Comparison of ENCODE assay signal across 8 mouse cellular contexts in genomic region chr6:114930646-114931045, GRCm38 (mm10). TPM values are rescaled to one million over a fixed set of nuclear protein-coding genes. Genes with fewer than 3 reads are reported as not detected.
DNase-seq lines count a peak whose midpoint lies in the region; ATAC-seq and TF ChIP-seq lines count a peak whose summit lies in the region.

No protein-coding gene starts in this region.

- no peaks in the 10 kb centered on the region for H3K27me3 ChIP-seq in forebrain, embryonic 16.5 days (replicated peaks; ENCODE audit: control insufficient read depth, insufficient read depth, low read length)
- no peaks in the 10 kb centered on the region for H3K27me3 ChIP-seq in forebrain, embryonic 11.5 days (ENCODE audit: control insufficient read depth, insufficient read depth, low read length)
- H3K27me3 ChIP-seq in liver, adult 2 months (ENCODE audit: control insufficient read depth, insufficient read depth, low read length) = no peaks in the 10 kb centered on the region
- H3K27me3 ChIP-seq in liver, embryonic 12.5 days (replicated peaks) = peaks cover 6% of the 10 kb centered on the region; the same call in 1 of the 2 replicates
- H3K27me3 ChIP-seq in embryonic facial prominence, embryonic 15.5 days = no peaks in the 10 kb centered on the region
- no peaks in the 10 kb centered on the region for H3K27me3 ChIP-seq in limb, embryonic 14.5 days (ENCODE audit: control insufficient read depth, insufficient read depth, low read length)

- ATAC-seq in forebrain, embryonic 16.5 days = no peak
- ATAC-seq in forebrain, embryonic 11.5 days (replicated peaks; ENCODE audit: low FRiP score) = no peak
- no peak for ATAC-seq in liver, embryonic 12.5 days
- ATAC-seq in embryonic facial prominence, embryonic 15.5 days (ENCODE audit: insufficient number of reproducible peaks, low FRiP score, low TSS enrichment, low read depth) = no peak
- no peak for ATAC-seq in limb, embryonic 14.5 days (ENCODE audit: low FRiP score, low read depth)

- no peak overlapping the region for H3K4me3 ChIP-seq in forebrain, embryonic 16.5 days (replicated peaks; ENCODE audit: low read length)
- H3K4me3 ChIP-seq in forebrain, embryonic 11.5 days (ENCODE audit: low read depth, low read length) = no peak overlapping the region
- no peak overlapping the region for H3K4me3 ChIP-seq in liver, adult 2 months (ENCODE audit: insufficient read depth, low read depth, low read length)
- H3K4me3 ChIP-seq in liver, embryonic 12.5 days = no peak overlapping the region
- H3K4me3 ChIP-seq in embryonic facial prominence, embryonic 15.5 days (replicated peaks) = no peak overlapping the region
- H3K4me3 ChIP-seq in limb, embryonic 14.5 days (replicated peaks; ENCODE audit: low read length) = no peak overlapping the region
- H3K4me3 ChIP-seq in lung, adult 2 months (replicated peaks; ENCODE audit: extremely low read depth, low read depth, low read length) = no peak overlapping the region

- no peak for DNase-seq in forebrain, embryonic 11.5 days (ENCODE audit: low spot score)
- DNase-seq in liver, adult 2 months (ENCODE audit: extremely low read depth, low read depth, low spot score) = peak; percentile 96
- DNase-seq in limb, embryonic 14.5 days (ENCODE audit: low spot score) = no peak
- DNase-seq in spleen, postnatal 10 days (ENCODE audit: low spot score in 2 of 2) = no peak
- no peak for DNase-seq in lung, adult 2 months

- no peak overlapping the region for H3K27ac ChIP-seq in forebrain, embryonic 16.5 days (ENCODE audit: low read length)
- H3K27ac ChIP-seq in forebrain, embryonic 11.5 days (ENCODE audit: low read depth, low read length) = no peak overlapping the region
- H3K27ac ChIP-seq in liver, adult 2 months (replicated peaks; ENCODE audit: insufficient read depth, low read depth, low read length) = peak overlapping the region; percentile 96
- H3K27ac ChIP-seq in liver, embryonic 12.5 days = no peak overlapping the region
- peak overlapping the region; percentile 83 for H3K27ac ChIP-seq in embryonic facial prominence, embryonic 15.5 days (replicated peaks)
- H3K27ac ChIP-seq in limb, embryonic 14.5 days (replicated peaks; ENCODE audit: low read depth, low read length) = no peak overlapping the region

- TF ChIP-seq CTCF in liver, adult 2 months (IDR thresholded peaks at IDR 0.05; ENCODE audit: low read depth, low read length) = no peak
- no peak for TF ChIP-seq CTCF in lung, adult 2 months (IDR thresholded peaks at IDR 0.05; ENCODE audit: insufficient read depth, low read length)

- peaks cover 3% of the 10 kb centered on the region; the same call in 1 of the 2 replicates for H3K9me3 ChIP-seq in forebrain, embryonic 16.5 days (ENCODE audit: control insufficient read depth, low read length)
- 0 out of 2 replicates have a peak, but pooled peaks cover 4% of the 10 kb centered on the region for H3K9me3 ChIP-seq in forebrain, embryonic 11.5 days (ENCODE audit: control insufficient read depth, low read length)
- 0 out of 2 replicates have a peak, but pooled peaks cover 6% of the 10 kb centered on the region for H3K9me3 ChIP-seq in liver, embryonic 12.5 days (replicated peaks)
- peaks cover 5% of the 10 kb centered on the region; the same call in 1 of the 2 replicates for H3K9me3 ChIP-seq in embryonic facial prominence, embryonic 15.5 days (replicated peaks)
- no peaks in the 10 kb centered on the region for H3K9me3 ChIP-seq in limb, embryonic 14.5 days (ENCODE audit: control insufficient read depth, low read length)

- H3K4me1 ChIP-seq in forebrain, embryonic 16.5 days (replicated peaks; ENCODE audit: control insufficient read depth, insufficient read depth, low read length) = peaks cover 27% of the 10 kb centered on the region
- peaks cover 6% of the 10 kb centered on the region; the same call in 1 of the 2 replicates for H3K4me1 ChIP-seq in forebrain, embryonic 11.5 days (replicated peaks; ENCODE audit: control insufficient read depth, insufficient read depth, low read length)
- peaks cover 21% of the 10 kb centered on the region for H3K4me1 ChIP-seq in liver, adult 2 months (ENCODE audit: control insufficient read depth, insufficient read depth, low read length)
- H3K4me1 ChIP-seq in liver, embryonic 12.5 days = peaks cover 4% of the 10 kb centered on the region; the same call in 1 of the 2 replicates
- H3K4me1 ChIP-seq in embryonic facial prominence, embryonic 15.5 days = peaks cover 42% of the 10 kb centered on the region
- peaks cover 33% of the 10 kb centered on the region for H3K4me1 ChIP-seq in limb, embryonic 14.5 days (ENCODE audit: control insufficient read depth, insufficient read depth, low read length)
- H3K4me1 ChIP-seq in lung, adult 2 months (ENCODE audit: control insufficient read depth, insufficient read depth, low read length) = peaks cover 10% of the 10 kb centered on the region

- H3K36me3 ChIP-seq in forebrain, embryonic 16.5 days (ENCODE audit: control insufficient read depth, insufficient read depth) = no peaks in the 10 kb centered on the region
- H3K36me3 ChIP-seq in forebrain, embryonic 11.5 days (ENCODE audit: control insufficient read depth, insufficient read depth, low read length) = no peaks in the 10 kb centered on the region
- no peaks in the 10 kb centered on the region for H3K36me3 ChIP-seq in liver, adult 2 months (ENCODE audit: control insufficient read depth, insufficient read depth, low read length)
- no peaks in the 10 kb centered on the region for H3K36me3 ChIP-seq in liver, embryonic 12.5 days
- H3K36me3 ChIP-seq in embryonic facial prominence, embryonic 15.5 days = 0 out of 2 replicates have a peak, but pooled peaks cover 3% of the 10 kb centered on the region
- no peaks in the 10 kb centered on the region for H3K36me3 ChIP-seq in limb, embryonic 14.5 days (ENCODE audit: control insufficient read depth, insufficient read depth, low read length)

- WGBS in forebrain, embryonic 16.5 days = 79% methylated on average over 8 of the region's 8 CpGs
- WGBS in forebrain, embryonic 11.5 days = 91% methylated on average over 8 of the region's 8 CpGs
- 35% methylated on average over 8 of the region's 8 CpGs for WGBS in liver, adult 2 months
- WGBS in liver, embryonic 12.5 days (ENCODE audit: insufficient replicate concordance) = 77% methylated on average over 8 of the region's 8 CpGs
- WGBS in embryonic facial prominence, embryonic 15.5 days = 81% methylated on average over 8 of the region's 8 CpGs
- 82% methylated on average over 8 of the region's 8 CpGs for WGBS in limb, embryonic 14.5 days
- WGBS in lung, adult 2 months = 83% methylated on average over 8 of the region's 8 CpGs

- H3K79me2 ChIP-seq in liver, adult 2 months (ENCODE audit: control insufficient read depth, insufficient read depth, low read length) = peaks cover 22% of the 10 kb centered on the region; the same call in 1 of the 2 replicates

- H3K9ac ChIP-seq in forebrain, embryonic 16.5 days (replicated peaks; ENCODE audit: low read depth, low read length) = no peak overlapping the region
- H3K9ac ChIP-seq in forebrain, embryonic 11.5 days (ENCODE audit: low read length) = no peak overlapping the region
- H3K9ac ChIP-seq in liver, adult 2 months (ENCODE audit: low read depth, low read length) = peak overlapping the region; percentile 66
- no peak overlapping the region for H3K9ac ChIP-seq in liver, embryonic 12.5 days
- no peak overlapping the region for H3K9ac ChIP-seq in embryonic facial prominence, embryonic 15.5 days
- 0 out of 2 replicates have a peak overlapping the region, but pooled peaks have one; percentile 9 for H3K9ac ChIP-seq in limb, embryonic 14.5 days (ENCODE audit: low read depth, low read length, severe bottlenecking)

- no peak for TF ChIP-seq POLR2A in liver, adult 2 months (IDR thresholded peaks at IDR 0.05; ENCODE audit: extremely low read depth, insufficient read depth, low read length)
- TF ChIP-seq POLR2A in limb, embryonic 14.5 days (IDR thresholded peaks at IDR 0.05; ENCODE audit: borderline replicate concordance, extremely low read depth, insufficient read depth, insufficient read length) = no peak
- no peak for TF ChIP-seq POLR2A in lung, adult 2 months (IDR thresholded peaks at IDR 0.05; ENCODE audit: borderline replicate concordance, extremely low read depth, low read depth, low read length)

- H3K4me2 ChIP-seq in forebrain, embryonic 16.5 days (ENCODE audit: low read length) = peak overlapping the region; percentile 46; the same call in 1 of the 2 replicates
- no peak overlapping the region for H3K4me2 ChIP-seq in forebrain, embryonic 11.5 days (ENCODE audit: low read depth, low read length, severe bottlenecking)
- no peak overlapping the region for H3K4me2 ChIP-seq in liver, embryonic 12.5 days
- H3K4me2 ChIP-seq in embryonic facial prominence, embryonic 15.5 days (replicated peaks) = no peak overlapping the region
- H3K4me2 ChIP-seq in limb, embryonic 14.5 days (replicated peaks; ENCODE audit: low read depth, low read length, severe bottlenecking) = 0 out of 2 replicates have a peak overlapping the region, but pooled peaks have one; percentile 41

RNA-seq across cellular contexts. Expression of gene Vgll4, which starts 39.1 kb away (rescaled TPM):
- 74.3 and 79.0 TPM in 2 replicates for polyA plus RNA-seq in forebrain, embryonic 16.5 days (2015; fragmentation: Nextera tagmentation; extraction: Ambion mirVana)
- polyA plus RNA-seq in forebrain, embryonic 11.5 days (2014; fragmentation: Nextera tagmentation; extraction: Ambion mirVana) = 72.0 and 73.1 TPM in 2 replicates
- total RNA-seq in liver, adult 2 months (2014; rRNA removed) = 24.3 and 31.0 TPM in 2 replicates
- 32.1 and 44.5 TPM in 2 replicates for polyA plus RNA-seq in liver, adult 2 months (2012; rRNA removed)
- polyA plus RNA-seq in liver, embryonic 12.5 days (2016; fragmentation: Nextera tagmentation; extraction: Ambion mirVana) = 19.3 and 20.6 TPM in 2 replicates
- 141 and 143 TPM in 2 replicates for polyA plus RNA-seq in embryonic facial prominence, embryonic 15.5 days (2015; fragmentation: Nextera tagmentation; extraction: Ambion mirVana)
- 70.1 and 91.7 TPM in 2 replicates for polyA plus RNA-seq in limb, embryonic 14.5 days (2012; rRNA removed)
- 103 and 113 TPM in 2 replicates for polyA plus RNA-seq in limb, embryonic 14.5 days (2014; fragmentation: Nextera tagmentation; extraction: Ambion mirVana)
- 80.8 and 81.7 TPM in 2 replicates for polyA plus RNA-seq in lung, adult 2 months (2012; rRNA removed)

Comparison
In these comparisons a context has a peak if more than half of its experiments do, and no peak if none do; other contexts are left out.
1. H3K27ac ChIP-seq: peak in liver, adult 2 months (single experiment) and embryonic facial prominence, embryonic 15.5 days (single experiment); none in forebrain, embryonic 16.5 days (single experiment), forebrain, embryonic 11.5 days (single experiment), liver, embryonic 12.5 days (single experiment) and limb, embryonic 14.5 days (single experiment).
2. H3K4me2 ChIP-seq: peak in forebrain, embryonic 16.5 days (single experiment) and limb, embryonic 14.5 days (single experiment); none in forebrain, embryonic 11.5 days (single experiment), liver, embryonic 12.5 days (single experiment) and embryonic facial prominence, embryonic 15.5 days (single experiment).
3. H3K9ac ChIP-seq: peak in liver, adult 2 months (single experiment) and limb, embryonic 14.5 days (single experiment); none in forebrain, embryonic 16.5 days (single experiment), forebrain, embryonic 11.5 days (single experiment), liver, embryonic 12.5 days (single experiment) and embryonic facial prominence, embryonic 15.5 days (single experiment).